Mouse (Mus musculus) liver, embryonic 12.5 days (tissue): Measurements from ENCODE around the gene Ncdn. TPM values are rescaled to one million over a fixed set of nuclear protein-coding genes. Genes with fewer than 3 reads are reported as not detected.
A peak's percentile ranks its signal among the peaks of the same experiment; 100 is the strongest.

Experiments
- ATAC-seq: fragments of 200-750 bp; cut with Nextera tagmentation; 2 replicates; pipeline ENCODE4 v1.8.0; 2017; ENCODE audit warnings: moderate number of reproducible peaks, mild to moderate bottlenecking, moderate library complexity
- H3K27ac ChIP-seq: fragments of 300-500 bp; sonication (generic); 2 replicates; pipeline ENCODE4 v1.5.1; 2016; ENCODE audit warnings: mild to moderate bottlenecking
- H3K27me3 ChIP-seq: fragments of 300-500 bp; sonication (generic); replicated peaks from 2 replicates; pipeline ENCODE4 v1.6.1; 2016; ENCODE audit warnings: mild to moderate bottlenecking, moderate library complexity
- H3K36me3 ChIP-seq: fragments of 300-500 bp; sonication (generic); 2 replicates; pipeline ENCODE4 v1.6.1; 2016; ENCODE audit warnings: mild to moderate bottlenecking, moderate library complexity
- H3K4me1 ChIP-seq: fragments of 300-500 bp; sonication (generic); 2 replicates; pipeline ENCODE4 v1.6.1; 2016
- H3K4me2 ChIP-seq: fragments of 300-500 bp; sonication (generic); 2 replicates; pipeline ENCODE4 v1.6.1; 2016; ENCODE audit warnings: mild to moderate bottlenecking, moderate library complexity
- H3K4me3 ChIP-seq: fragments of 300-500 bp; sonication (generic); 2 replicates; pipeline ENCODE4 v1.5.1; 2016; ENCODE audit warnings: mild to moderate bottlenecking, moderate library complexity
- H3K9ac ChIP-seq: fragments of 300-500 bp; sonication (generic); 2 replicates; pipeline ENCODE4 v1.6.1; 2016; ENCODE audit warnings: mild to moderate bottlenecking, moderate library complexity
- H3K9me3 ChIP-seq: fragments of 300-500 bp; sonication (generic); replicated peaks from 2 replicates; pipeline ENCODE4 v1.6.1; 2016; ENCODE audit warnings: mild to moderate bottlenecking, moderate library complexity
- WGBS: fragments of 180-500 bp; shearing (Covaris S2); methylation state at CpG from one replicate; pipeline ENCODE4 v1.1.7; 2016; ENCODE audit not compliant: insufficient replicate concordance; 5-methylcytosine and 5-hydroxymethylcytosine counted together
- polyA plus RNA-seq: library from polyadenylated mRNA; unstranded; fragments of >200 nt; fragmentation: Nextera tagmentation; extraction: Ambion mirVana; gene quantifications from 2 replicates; pipeline ENCODE4 v1.2.1, GENCODE M21; 2016

Ncdn gene
- polyA plus RNA-seq, 1 experiment from 2014 or later, result 15.2 TPM

- Histone ChIP-seq H3K9me3 (no peaks in the 10 kb centered on the region), H3K27me3 (no peaks in the 10 kb centered on the region), H3K4me3 (no peak overlapping the region), H3K9ac (no peak overlapping the region), H3K27ac (no peak overlapping the region), H3K36me3 (0 out of 2 replicates have a peak, but pooled peaks cover 2% of the 10 kb centered on the region), H3K4me2 (no peak overlapping the region), H3K4me1 (peaks cover 16% of the 10 kb centered on the region)
- 0 out of 2 replicates have a peak, but pooled peaks have one; percentile 54 for ATAC-seq
- 58% methylated on average over 9 of the region's 9 CpGs for WGBS
Observed at GRCm38 (mm10) chr4:126769800-126770563, 16.7 kb upstream of the Ncdn start.

GRCm38 (mm10) chr4:126763483-126763882 lies 10.2 kb upstream of the Ncdn start:
- no peak for ATAC-seq
- H3K9ac ChIP-seq, result no peak overlapping the region
- H3K27me3 ChIP-seq, result no peaks in the 10 kb centered on the region
- 78% methylated on average over 2 of the region's 2 CpGs for WGBS
- H3K36me3 ChIP-seq, result peaks cover 28% of the 10 kb centered on the region
- H3K4me1 ChIP-seq, result no peaks in the 10 kb centered on the region
- no peaks in the 10 kb centered on the region for H3K9me3 ChIP-seq
- H3K4me3 ChIP-seq, result no peak overlapping the region
- no peak overlapping the region for H3K4me2 ChIP-seq
- H3K27ac ChIP-seq, result no peak overlapping the region

GRCm38 (mm10) chr4:126762586-126763359 lies 9.5 kb upstream of the Ncdn start:
- no peak for ATAC-seq
- no peaks in the 10 kb centered on the region for H3K27me3 ChIP-seq
- WGBS, result 75% methylated on average over 11 of the region's 11 CpGs
- no peak overlapping the region for H3K9ac ChIP-seq
- no peaks in the 10 kb centered on the region for H3K4me1 ChIP-seq
- H3K4me3 ChIP-seq, result no peak overlapping the region
- H3K36me3 ChIP-seq, result peaks cover 33% of the 10 kb centered on the region
- no peak overlapping the region for H3K4me2 ChIP-seq
- H3K9me3 ChIP-seq, result no peaks in the 10 kb centered on the region
- H3K27ac ChIP-seq, result no peak overlapping the region

- H3K4me1 ChIP-seq, result peaks cover 6% of the 10 kb centered on the region
- H3K27ac ChIP-seq, result no peak overlapping the region
- no peaks in the 10 kb centered on the region for H3K27me3 ChIP-seq
- no peak for ATAC-seq
- peaks cover 38% of the 10 kb centered on the region for H3K36me3 ChIP-seq
- H3K4me3 ChIP-seq, result no peak overlapping the region
- no peaks in the 10 kb centered on the region for H3K9me3 ChIP-seq
- H3K4me2 ChIP-seq, result no peak overlapping the region
- H3K9ac ChIP-seq, result no peak overlapping the region
- 53% methylated on average over 2 of the region's 2 CpGs for WGBS
Observed at GRCm38 (mm10) chr4:126759435-126759834, 6.2 kb upstream of the Ncdn start.

GRCm38 (mm10) chr4:126758299-126758698 lies 5.1 kb upstream of the Ncdn start:
- H3K9me3 ChIP-seq, result no peaks in the 10 kb centered on the region
- ATAC-seq, result no peak
- H3K27me3 ChIP-seq, result no peaks in the 10 kb centered on the region
- H3K4me3 ChIP-seq, result no peak overlapping the region
- H3K4me2 ChIP-seq, result no peak overlapping the region
- H3K9ac ChIP-seq, result no peak overlapping the region
- 67% methylated on average over 5 of the region's 5 CpGs for WGBS
- peaks cover 11% of the 10 kb centered on the region for H3K4me1 ChIP-seq
- peaks cover 36% of the 10 kb centered on the region for H3K36me3 ChIP-seq
- H3K27ac ChIP-seq, result no peak overlapping the region

GRCm38 (mm10) chr4:126756766-126757165 lies 3.5 kb upstream of the Ncdn start:
- 79% methylated on average over 4 of the region's 4 CpGs for WGBS
- no peaks in the 10 kb centered on the region for H3K9me3 ChIP-seq
- no peak for ATAC-seq
- no peak overlapping the region for H3K4me3 ChIP-seq
- H3K27ac ChIP-seq, result no peak overlapping the region
- no peak overlapping the region for H3K4me2 ChIP-seq
- H3K36me3 ChIP-seq, result peaks cover 32% of the 10 kb centered on the region
- no peak overlapping the region for H3K9ac ChIP-seq
- H3K4me1 ChIP-seq, result peaks cover 21% of the 10 kb centered on the region
- H3K27me3 ChIP-seq, result no peaks in the 10 kb centered on the region

- Histone ChIP-seq H3K27ac (no peak overlapping the region), H3K36me3 (peaks cover 29% of the 10 kb centered on the region), H3K4me1 (peaks cover 27% of the 10 kb centered on the region), H3K9ac (no peak overlapping the region; the same call in 1 of the 2 replicates), H3K9me3 (no peaks in the 10 kb centered on the region), H3K4me2 (peak overlapping the region; percentile 95), H3K4me3 (peak overlapping the region; percentile 77), H3K27me3 (no peaks in the 10 kb centered on the region)
- ATAC-seq, result no peak
- WGBS, result 59% methylated on average over 12 of the region's 12 CpGs
Observed at GRCm38 (mm10) chr4:126754736-126755374, 1.6 kb upstream of the Ncdn start.

- WGBS, result 2% methylated on average over 12 of the region's 12 CpGs
- no peak for ATAC-seq
Observed at GRCm38 (mm10) chr4:126754231-126754611, 983 bp upstream of the Ncdn start.

GRCm38 (mm10) chr4:126752608-126753141 lies 563 bp downstream of the Ncdn start:
- H3K4me1 ChIP-seq, result peaks cover 27% of the 10 kb centered on the region
- ATAC-seq, result 0 out of 2 replicates have a peak, but pooled peaks have one; percentile 0
- H3K4me2 ChIP-seq, result peak overlapping the region; percentile 95
- H3K36me3 ChIP-seq, result peaks cover 38% of the 10 kb centered on the region
- no peaks in the 10 kb centered on the region for H3K27me3 ChIP-seq
- under 1% methylated on average over 23 of the region's 23 CpGs for WGBS
- H3K9me3 ChIP-seq, result no peaks in the 10 kb centered on the region
- peak overlapping the region; percentile 77 for H3K4me3 ChIP-seq
- H3K27ac ChIP-seq, result 0 out of 2 replicates have a peak overlapping the region, but pooled peaks have one; percentile 86
- peak overlapping the region; percentile 86 for H3K9ac ChIP-seq

More at GRCm38 (mm10) chr4:126754231-126754611, 983 bp upstream of the Ncdn start:
- H3K36me3 ChIP-seq, result peaks cover 30% of the 10 kb centered on the region
- no peaks in the 10 kb centered on the region for H3K9me3 ChIP-seq
- H3K4me1 ChIP-seq, result peaks cover 27% of the 10 kb centered on the region
- H3K9ac ChIP-seq, result peak overlapping the region; percentile 86
- peak overlapping the region; percentile 77 for H3K4me3 ChIP-seq
- H3K4me2 ChIP-seq, result peak overlapping the region; percentile 95
- no peaks in the 10 kb centered on the region for H3K27me3 ChIP-seq
- H3K27ac ChIP-seq, result peak overlapping the region; percentile 86; the same call in 1 of the 2 replicates

GRCm38 (mm10) chr4:126752024-126752607 lies 1.1 kb downstream of the Ncdn start:
- Histone ChIP-seq H3K36me3 (peaks cover 39% of the 10 kb centered on the region), H3K9me3 (no peaks in the 10 kb centered on the region), H3K4me2 (peak overlapping the region; percentile 95), H3K9ac (peak overlapping the region; percentile 86), H3K27me3 (no peaks in the 10 kb centered on the region), H3K4me3 (peak overlapping the region; percentile 77), H3K4me1 (peaks cover 30% of the 10 kb centered on the region), H3K27ac (no peak overlapping the region)
- no peak for ATAC-seq
- WGBS, result 23% methylated on average over 13 of the region's 13 CpGs

- Histone ChIP-seq H3K36me3 (peaks cover 41% of the 10 kb centered on the region), H3K27me3 (no peaks in the 10 kb centered on the region), H3K27ac (no peak overlapping the region), H3K4me1 (peaks cover 32% of the 10 kb centered on the region), H3K9me3 (no peaks in the 10 kb centered on the region), H3K9ac (no peak overlapping the region), H3K4me3 (peak overlapping the region; percentile 77), H3K4me2 (peak overlapping the region; percentile 95)
- WGBS, result 71% methylated on average over 10 of the region's 10 CpGs
- ATAC-seq, result no peak
Observed at GRCm38 (mm10) chr4:126751556-126752023, 1.6 kb downstream of the Ncdn start.
